Mouse (Mus musculus) bone marrow macrophage, adult 2 months (primary cell): ENCODE measurements around the gene Ak2.

Source experiments
- CTCF ChIP-seq: IDR thresholded peaks from 2 replicates; pipeline ENCODE4 v1.5.1; 2012; ENCODE audit warnings: low read depth, mild to moderate bottlenecking, low read length, moderate library complexity
- POLR2A ChIP-seq: IDR thresholded peaks from 2 replicates; pipeline ENCODE4 v1.6.1; 2012; ENCODE audit warnings: mild to moderate bottlenecking, low read depth, low read length, borderline replicate concordance

DNA sequence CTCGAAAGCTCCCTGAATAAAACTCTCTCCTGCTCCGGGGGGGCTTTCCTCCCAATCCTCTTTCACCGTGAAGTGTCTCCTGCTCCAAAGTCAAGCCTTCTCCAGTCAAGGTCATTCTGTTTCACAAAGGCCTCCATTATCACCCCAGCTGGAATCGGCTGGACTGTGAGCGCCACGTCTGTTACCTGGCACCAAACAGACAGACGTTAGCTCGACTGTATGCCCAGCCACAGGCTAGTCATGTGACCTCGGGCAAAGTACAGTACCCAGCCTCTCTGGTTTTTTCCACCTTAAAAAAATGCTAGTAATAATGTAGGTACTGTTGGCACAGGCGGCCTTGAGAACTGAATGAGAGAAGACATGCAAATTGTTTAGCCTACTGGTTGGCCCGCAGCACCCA, 2.1 kb upstream of the Ak2 start:
- TF ChIP-seq POLR2A (no peak), CTCF (no peak)
